Mouse (Mus musculus) heart, embryonic 11.5 days (tissue): Measurements from ENCODE around the gene Gatad1. TPM values are rescaled to one million over a fixed set of nuclear protein-coding genes. Genes with fewer than 3 reads are reported as not detected.
"Not testable (repeated sequence)": the region's sequence is repeated elsewhere in the genome, so short reads cannot be mapped to it uniquely, and the experiment has no call there.

Experiments
- ATAC-seq: fragments of 200-750 bp; cut with Nextera tagmentation; replicated peaks from 2 replicates; pipeline ENCODE4 v1.8.0; 2017; ENCODE audit warnings: moderate library complexity; ENCODE audit not compliant: insufficient number of reproducible peaks, low FRiP score, low TSS enrichment
- H3K27ac ChIP-seq: fragments of 300-500 bp; sonication (generic); 2 replicates; pipeline ENCODE4 v1.5.1; 2014; ENCODE audit warnings: mild to moderate bottlenecking, low read depth, low read length
- H3K27me3 ChIP-seq: fragments of 300-500 bp; sonication (generic); 2 replicates; pipeline ENCODE4 v1.6.1; 2014; ENCODE audit warnings: mild to moderate bottlenecking, low read length, mixed read lengths; ENCODE audit not compliant: control insufficient read depth, insufficient read depth
- H3K36me3 ChIP-seq: fragments of 300-500 bp; sonication (generic); 2 replicates; pipeline ENCODE4 v1.6.1; 2014; ENCODE audit warnings: mild to moderate bottlenecking, low read length, moderate library complexity, mixed read lengths; ENCODE audit not compliant: control insufficient read depth, insufficient read depth
- H3K4me1 ChIP-seq: fragments of 300-500 bp; sonication (generic); 2 replicates; pipeline ENCODE4 v1.6.1; 2014; ENCODE audit warnings: low read length; ENCODE audit not compliant: control insufficient read depth, insufficient read depth
- H3K4me2 ChIP-seq: fragments of 300-500 bp; sonication (generic); 2 replicates; pipeline ENCODE4 v1.6.1; 2014; ENCODE audit warnings: mild to moderate bottlenecking, moderate library complexity
- H3K4me3 ChIP-seq: fragments of 300-500 bp; sonication (generic); 2 replicates; pipeline ENCODE4 v1.5.1; 2014; ENCODE audit warnings: low read depth, low read length
- H3K9ac ChIP-seq: fragments of 300-500 bp; sonication (generic); 2 replicates; pipeline ENCODE4 v1.6.1; 2014; ENCODE audit warnings: mild to moderate bottlenecking, low read depth, low read length, moderate library complexity
- H3K9me3 ChIP-seq: fragments of 300-500 bp; sonication (generic); replicated peaks from 2 replicates; pipeline ENCODE4 v1.6.1; 2016; ENCODE audit warnings: low read length; ENCODE audit not compliant: control insufficient read depth
- WGBS: fragments of 180-500 bp; shearing (Covaris S2); extraction: QIAGEN DNeasy Blood & Tissue Kit; methylation state at CpG from one replicate; pipeline ENCODE4 v1.1.7; 2014; ENCODE audit not compliant: insufficient replicate concordance; 5-methylcytosine and 5-hydroxymethylcytosine counted together
- polyA plus RNA-seq: library from polyadenylated mRNA; unstranded; fragments of >200 nt; fragmentation: Nextera tagmentation; extraction: Ambion mirVana; gene quantifications from 2 replicates; pipeline ENCODE4 v1.2.1, GENCODE M21; 2014

Gatad1 gene
- polyA plus RNA-seq, 1 experiment from 2014 or later, result 57.9 TPM

GRCm38 (mm10) chr5:3631512-3632271 is 25.3 kb downstream of the Gatad1 start:
- ATAC-seq, result no peak
- no peak overlapping the region for H3K9ac ChIP-seq
- H3K27me3 ChIP-seq, result no peaks in the 10 kb centered on the region
- peaks cover 10% of the 10 kb centered on the region for H3K36me3 ChIP-seq
- 70% methylated on average over 16 of the region's 16 CpGs for WGBS
- no peak overlapping the region for H3K4me2 ChIP-seq
- no peak overlapping the region for H3K4me3 ChIP-seq
- H3K9me3 ChIP-seq, result no peaks in the 10 kb centered on the region
- no peaks in the 10 kb centered on the region for H3K4me1 ChIP-seq
- no peak overlapping the region for H3K27ac ChIP-seq

DNA sequence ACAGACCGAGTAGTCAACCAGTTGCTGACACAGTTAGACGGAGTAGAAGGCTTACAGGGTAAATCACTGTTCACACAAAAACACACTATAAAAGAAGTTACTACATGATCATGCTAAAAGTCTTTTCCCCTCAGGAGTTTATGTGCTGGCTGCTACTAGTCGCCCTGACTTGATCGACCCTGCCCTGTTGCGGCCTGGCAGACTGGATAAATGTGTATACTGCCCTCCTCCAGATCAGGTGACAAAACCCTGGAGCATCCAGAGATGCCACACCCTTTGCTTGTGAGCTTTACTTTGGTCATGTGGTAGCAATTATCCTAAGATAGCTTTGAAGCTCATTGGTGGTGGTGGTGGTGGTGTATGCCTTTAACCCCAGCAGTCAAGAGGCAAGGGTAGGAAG is 26.9 kb downstream of the Gatad1 start:
- H3K36me3 ChIP-seq, result peaks cover 7% of the 10 kb centered on the region
- WGBS, result 90% methylated on average over 5 of the region's 5 CpGs
- H3K9me3 ChIP-seq, result no peaks in the 10 kb centered on the region
- no peak overlapping the region for H3K9ac ChIP-seq
- H3K4me3 ChIP-seq, result no peak overlapping the region
- ATAC-seq, result no peak
- H3K27me3 ChIP-seq, result no peaks in the 10 kb centered on the region
- no peak overlapping the region for H3K27ac ChIP-seq
- no peaks in the 10 kb centered on the region for H3K4me1 ChIP-seq
- H3K4me2 ChIP-seq, result no peak overlapping the region

DNA sequence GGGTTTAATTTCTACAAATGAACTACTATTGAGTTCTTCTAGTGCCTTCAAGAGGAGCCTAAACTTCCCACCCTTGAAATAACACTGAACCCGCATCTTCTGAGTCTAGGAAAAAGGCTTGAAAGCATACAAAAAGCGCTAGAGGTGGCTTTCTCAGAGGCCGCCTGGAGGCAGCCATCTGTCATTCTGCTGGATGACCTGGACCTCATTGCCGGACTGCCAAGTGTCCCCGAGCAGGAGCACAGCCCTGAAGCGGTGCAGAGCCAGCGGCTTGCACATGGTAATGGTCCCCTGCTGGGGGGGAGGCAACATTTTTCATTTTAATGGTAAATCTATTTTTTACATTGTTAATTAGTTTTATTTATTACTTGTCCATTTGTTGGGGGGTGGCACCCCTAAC is 36.5 kb downstream of the Gatad1 start:
- Histone ChIP-seq H3K9ac (no peak overlapping the region), H3K4me1 (no peaks in the 10 kb centered on the region), H3K9me3 (no peaks in the 10 kb centered on the region), H3K27ac (no peak overlapping the region), H3K27me3 (no peaks in the 10 kb centered on the region), H3K36me3 (peaks cover 15% of the 10 kb centered on the region), H3K4me3 (no peak overlapping the region), H3K4me2 (no peak overlapping the region)
- 90% methylated on average over 7 of the region's 7 CpGs for WGBS
- ATAC-seq, result no peak

DNA sequence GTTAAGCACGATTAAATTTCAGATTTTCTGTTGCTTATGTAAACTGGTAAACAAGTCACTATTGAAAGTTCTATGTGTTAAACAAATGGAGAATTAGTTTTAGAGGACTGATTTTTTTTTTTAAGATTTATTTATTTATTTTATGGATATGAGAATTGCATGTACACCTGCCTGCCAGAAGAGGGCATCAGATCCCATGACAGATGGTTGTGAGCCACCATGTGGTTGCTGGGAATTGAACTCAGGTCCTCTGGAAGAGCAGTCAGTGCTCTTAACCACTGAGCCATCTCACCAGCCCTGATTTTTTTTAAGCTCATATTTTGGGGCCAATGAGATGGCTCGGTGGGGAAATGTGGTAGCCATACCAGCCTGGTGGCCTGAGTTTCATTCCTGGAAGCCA is 45.1 kb downstream of the Gatad1 start:
- H3K36me3 ChIP-seq, result not testable (repeated sequence)
- 85% methylated on average over 2 of the region's 2 CpGs for WGBS

DNA sequence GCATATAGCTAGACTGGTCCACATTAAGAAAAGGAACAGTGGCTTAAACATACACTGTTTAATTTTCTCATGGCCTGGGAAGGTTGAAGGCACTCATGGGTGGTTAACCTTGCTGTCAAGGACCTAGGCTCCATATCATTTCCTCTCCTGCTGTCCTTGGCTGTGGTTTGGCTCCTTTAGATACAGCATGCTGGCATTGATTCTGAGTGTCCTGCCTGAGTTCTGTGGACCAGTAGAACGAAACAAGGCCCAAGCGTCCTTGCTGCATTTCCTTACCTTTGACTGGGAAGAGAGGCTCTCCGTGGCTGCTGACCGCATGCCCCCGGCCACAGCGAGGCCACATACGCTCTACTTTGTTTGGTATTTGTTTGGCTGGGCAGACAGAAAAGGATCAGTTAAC is 47.7 kb downstream of the Gatad1 start:
- Histone ChIP-seq H3K27me3 (no peaks in the 10 kb centered on the region), H3K4me3 (no peak overlapping the region), H3K9me3 (no peaks in the 10 kb centered on the region), H3K9ac (no peak overlapping the region), H3K36me3 (peaks cover 7% of the 10 kb centered on the region; the same call in 1 of the 2 replicates), H3K4me1 (no peaks in the 10 kb centered on the region), H3K27ac (no peak overlapping the region), H3K4me2 (no peak overlapping the region)
- WGBS, result 92% methylated on average over 7 of the region's 7 CpGs
- no peak for ATAC-seq

More for the DNA sequence above, 45.1 kb downstream of the Gatad1 start:
- not testable (repeated sequence) for H3K9me3 ChIP-seq, H3K4me3 ChIP-seq, H3K27ac ChIP-seq, H3K9ac ChIP-seq, H3K4me2 ChIP-seq, ATAC-seq, H3K4me1 ChIP-seq, H3K27me3 ChIP-seq

GRCm38 (mm10) chr5:3607114-3607513 is 49.9 kb downstream of the Gatad1 start:
- H3K4me1 ChIP-seq, result no peaks in the 10 kb centered on the region
- 91% methylated on average over 9 of the region's 9 CpGs for WGBS
- H3K9me3 ChIP-seq, result no peaks in the 10 kb centered on the region
- no peak for ATAC-seq
- no peak overlapping the region for H3K4me3 ChIP-seq
- no peaks in the 10 kb centered on the region for H3K27me3 ChIP-seq
- H3K27ac ChIP-seq, result no peak overlapping the region
- H3K4me2 ChIP-seq, result no peak overlapping the region
- peaks cover 4% of the 10 kb centered on the region; the same call in 1 of the 2 replicates for H3K36me3 ChIP-seq
- no peak overlapping the region for H3K9ac ChIP-seq

DNA sequence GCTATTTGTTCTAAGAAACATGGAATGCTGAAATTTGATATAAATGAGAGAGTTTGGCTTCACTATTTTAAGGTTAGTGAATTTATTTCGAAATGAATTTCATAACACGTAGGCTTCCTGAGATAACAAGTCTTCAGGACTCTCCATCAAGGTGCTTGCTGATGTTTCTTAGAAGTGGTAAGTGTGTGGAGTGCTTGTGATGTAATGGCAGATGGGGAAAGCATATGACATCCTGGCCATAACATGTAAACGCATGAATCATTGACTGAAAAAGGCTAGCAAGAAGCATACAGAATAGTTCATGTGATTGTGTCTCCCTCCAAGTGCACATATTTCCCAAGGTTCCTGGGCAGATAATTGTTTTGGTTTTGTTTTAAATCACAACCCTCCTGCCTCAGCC is 56.2 kb downstream of the Gatad1 start:
- Histone ChIP-seq H3K9me3 (no peaks in the 10 kb centered on the region), H3K4me2 (no peak overlapping the region), H3K4me3 (no peak overlapping the region), H3K9ac (no peak overlapping the region), H3K27me3 (no peaks in the 10 kb centered on the region), H3K27ac (no peak overlapping the region), H3K4me1 (no peaks in the 10 kb centered on the region), H3K36me3 (peaks cover 4% of the 10 kb centered on the region; the same call in 1 of the 2 replicates)
- ATAC-seq, result no peak
- WGBS, result 79% methylated on average over 3 of the region's 3 CpGs

DNA sequence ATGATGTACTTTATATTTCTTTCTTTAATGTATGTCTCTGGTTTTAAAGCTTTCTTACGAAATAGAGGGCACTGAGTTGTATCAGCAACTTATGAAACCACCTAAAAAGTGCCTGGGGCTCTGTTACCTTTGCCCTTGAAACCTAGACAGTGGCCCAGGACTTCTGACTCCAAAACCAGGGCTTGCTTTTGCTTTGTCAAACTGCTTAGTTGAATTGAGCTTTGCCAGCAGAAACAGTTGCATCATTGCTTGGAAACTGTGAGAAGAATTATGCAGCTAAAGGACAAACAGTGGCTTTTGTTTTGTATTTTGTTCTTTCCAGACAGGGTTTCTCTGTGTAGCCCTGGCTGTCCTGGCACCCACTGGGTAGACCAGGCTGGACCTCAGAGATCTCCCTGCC is 56.7 kb downstream of the Gatad1 start:
- H3K4me2 ChIP-seq, result no peak overlapping the region
- 78% methylated on average over 1 of the region's 1 CpGs for WGBS
- H3K27ac ChIP-seq, result no peak overlapping the region
- H3K4me3 ChIP-seq, result no peak overlapping the region
- H3K4me1 ChIP-seq, result peaks cover 2% of the 10 kb centered on the region; the same call in 1 of the 2 replicates
- H3K36me3 ChIP-seq, result peaks cover 1% of the 10 kb centered on the region; the same call in 1 of the 2 replicates
- no peaks in the 10 kb centered on the region for H3K9me3 ChIP-seq
- ATAC-seq, result no peak
- no peak overlapping the region for H3K9ac ChIP-seq
- H3K27me3 ChIP-seq, result no peaks in the 10 kb centered on the region

GRCm38 (mm10) chr5:3598766-3599165 is 58.2 kb downstream of the Gatad1 start:
- Histone ChIP-seq H3K36me3 (no peaks in the 10 kb centered on the region), H3K9me3 (no peaks in the 10 kb centered on the region), H3K4me3 (no peak overlapping the region), H3K9ac (no peak overlapping the region), H3K4me1 (peaks cover 8% of the 10 kb centered on the region; the same call in 1 of the 2 replicates), H3K27me3 (no peaks in the 10 kb centered on the region), H3K4me2 (no peak overlapping the region), H3K27ac (no peak overlapping the region)
- WGBS, result 82% methylated on average over 5 of the region's 5 CpGs
- no peak for ATAC-seq
